Mouse (Mus musculus) thymus, postnatal 36 days (tissue): ENCODE data around the gene Gm15127.
"Not testable (repeated sequence)": the region's sequence is repeated elsewhere in the genome, so short reads cannot be mapped to it uniquely, and the experiment has no call there.

Experiments used
- DNase-seq, 2 experiments: peaks; one replicate each; pipeline ENCODE4 v3.0.0; 2022; ENCODE audit warnings: mixed read lengths in 2 of 2

The Gm15127 gene

DNA sequence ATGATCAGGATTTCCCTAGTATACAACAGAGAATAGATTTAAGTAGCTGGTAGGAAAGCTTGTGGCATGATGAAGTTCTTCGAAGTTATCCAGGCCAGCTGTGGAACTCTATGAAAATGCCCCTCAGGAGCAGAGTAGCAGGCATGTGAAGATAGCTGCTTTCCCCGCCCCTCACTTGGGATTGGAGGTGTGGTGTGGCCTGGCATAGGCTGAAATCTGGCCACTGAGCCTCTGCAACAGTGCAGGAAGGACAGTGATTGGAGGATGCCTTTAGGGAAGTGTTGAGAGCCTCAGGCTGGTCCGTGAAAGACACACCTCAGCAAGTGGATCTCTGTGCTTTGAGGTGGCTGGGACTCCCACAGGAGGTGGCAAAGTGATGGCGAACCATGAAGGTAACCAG lies at the start of gene Gm15127:
Gene Gm15127 (plus strand): TSS at position 301 of the 400 bp plus-strand sequence.
- DNase-seq, result not testable (repeated sequence)

DNA sequence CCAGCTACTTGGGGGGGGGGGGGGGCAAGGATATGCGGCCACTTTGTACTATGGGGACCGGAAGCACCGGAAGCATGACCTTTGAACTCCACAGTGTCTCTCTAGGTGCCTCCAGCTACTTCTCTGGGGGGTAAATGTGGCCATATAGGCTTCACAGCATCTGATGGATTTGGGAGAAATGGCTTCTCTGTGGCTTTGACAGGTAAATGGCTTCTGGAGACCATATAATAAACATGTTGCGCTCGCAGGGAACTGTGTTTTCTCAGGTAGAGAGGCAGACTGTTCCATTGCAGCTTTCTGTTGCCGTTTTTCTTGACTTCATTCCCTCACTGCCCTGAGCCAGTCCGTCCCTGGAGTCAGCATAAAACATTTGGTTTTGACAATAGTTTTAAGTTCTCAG lies 48.3 kb upstream of the Gm15127 start, which contains the start of gene Gm8334:
Gene Gm8334 (minus strand): TSS at position 101 of the 400 bp plus-strand sequence.
- not testable (repeated sequence) for DNase-seq

- not testable (repeated sequence) for DNase-seq
Measured at GRCm38 (mm10) chrX:148676290-148676689, 12.9 kb downstream of the Gm15127 start.
